Mouse (Mus musculus): Measurements from ENCODE around the gene Disc1.

DNA sequence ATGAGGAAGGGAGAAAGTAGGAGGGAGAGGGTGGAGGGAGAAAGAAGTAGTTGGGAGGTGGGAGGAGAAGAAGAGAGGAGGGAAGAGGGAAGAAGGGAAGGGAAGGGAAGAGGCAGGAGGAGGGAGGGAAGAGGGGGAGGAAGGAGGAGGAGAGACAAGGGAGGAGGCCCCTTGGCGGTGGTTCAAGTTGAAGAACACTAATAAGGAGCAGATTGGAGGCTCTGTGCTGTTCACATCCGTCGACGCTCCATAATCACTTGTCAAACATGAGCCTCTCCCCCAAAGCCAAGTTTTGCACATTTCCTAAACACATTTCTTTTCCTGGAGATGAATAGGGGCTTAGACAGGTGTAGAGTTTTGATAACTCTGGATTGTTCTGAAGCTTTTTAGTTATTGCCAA lies 245.3 kb downstream of the Disc1 start:
- TF ChIP-seq POLR2A (IDR thresholded peaks at IDR 0.05; ENCODE audit: borderline replicate concordance, extremely low read depth, low read depth, low read length) (no peak), CTCF (IDR thresholded peaks at IDR 0.05; ENCODE audit: insufficient read depth, low read length) (no peak)

Data from lung, adult 2 months (tissue).